Mouse (Mus musculus) cortical plate, adult 2 months (tissue): ENCODE measurements around the gene Prr7.
A peak's percentile ranks its signal among the peaks of the same experiment; 100 is the strongest.

Experiments
- CTCF ChIP-seq: fragments of 200-500 bp; IDR thresholded peaks from 2 replicates; pipeline ENCODE4 v1.5.1; 2011; ENCODE audit warnings: mild to moderate bottlenecking, control low read depth, low read length; ENCODE audit not compliant: insufficient read depth; ENCODE audit errors: extremely low read depth
- POLR2A ChIP-seq: fragments of 200-500 bp; IDR thresholded peaks from 2 replicates; pipeline ENCODE4 v1.6.1; 2011; ENCODE audit warnings: mild to moderate bottlenecking, low read length, control low read depth; ENCODE audit not compliant: insufficient read depth; ENCODE audit errors: extremely low read depth

DNA sequence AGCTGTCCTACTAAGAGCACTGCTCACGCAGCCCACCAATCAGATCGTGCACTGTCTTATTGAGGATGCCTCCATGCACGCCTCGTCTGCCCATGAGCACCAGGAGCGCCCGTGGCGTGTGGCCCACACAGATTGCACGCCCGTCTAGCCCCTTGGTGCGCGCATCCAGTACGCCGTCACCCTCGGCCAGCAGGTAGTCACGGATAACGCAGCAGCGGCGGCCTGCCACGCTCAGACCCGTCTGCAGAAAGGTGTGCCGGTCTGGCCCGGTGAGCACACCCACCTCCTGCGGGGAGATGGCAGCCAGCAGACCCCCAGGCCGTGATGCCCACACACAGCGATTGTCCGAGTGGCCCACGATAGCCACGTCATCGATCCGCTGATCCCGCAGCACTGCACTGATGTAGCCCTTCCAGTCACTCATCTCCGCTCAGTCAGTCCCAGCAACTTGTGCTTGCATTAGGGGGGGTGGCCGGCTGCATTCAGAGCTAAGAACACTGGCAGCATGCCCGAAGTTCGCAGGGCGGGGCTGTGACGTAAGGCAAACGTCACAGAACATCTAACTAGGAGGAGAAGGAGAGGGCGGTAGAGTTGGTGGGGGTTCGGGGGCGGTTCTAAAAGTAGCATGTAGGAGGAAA lies 49.2 kb upstream of the Prr7 start, which contains the start of gene Pfn3:
- TF ChIP-seq CTCF = no peak
- 0 out of 2 replicates have a peak, but pooled peaks have one; percentile 31 for TF ChIP-seq POLR2A
